Mouse (Mus musculus) CH12.LX (cell line): ENCODE data around the gene Cmip. TPM values are rescaled to one million over a fixed set of nuclear protein-coding genes. Genes with fewer than 3 reads are reported as not detected.

Experiments used
- DNase-seq: peaks from one replicate; pipeline ENCODE4 v3.0.0-alpha.2; 2013; ENCODE audit errors: extremely low read depth
- H3K27ac ChIP-seq: 2 replicates; pipeline ENCODE4 v1.5.1; 2012; ENCODE audit warnings: low read depth, mild to moderate bottlenecking, control low read depth, moderate library complexity; ENCODE audit not compliant: insufficient read depth
- H3K27me3 ChIP-seq: replicated peaks from 2 replicates; pipeline ENCODE3; 2012; ENCODE audit warnings: inconsistent platforms
- H3K36me3 ChIP-seq, 2 experiments: replicated peaks in 1 of 2; 2 replicates each; pipeline versions ENCODE3 to v1.6.1; 2012; ENCODE audit warnings: inconsistent platforms in 1 of 2, low read length in 1 of 2, mild to moderate bottlenecking in 1 of 2, mixed read lengths in 1 of 2, moderate library complexity in 1 of 2; ENCODE audit not compliant: control insufficient read depth in 1 of 2, insufficient read depth in 1 of 2
- H3K4me1 ChIP-seq, 2 experiments: 2 replicates each; pipeline ENCODE4 v1.6.1; 2012; ENCODE audit warnings: inconsistent platforms in 1 of 2, moderate library complexity in 1 of 2; ENCODE audit not compliant: insufficient read depth in 2 of 2, control insufficient read depth in 1 of 2
- H3K4me2 ChIP-seq: 2 replicates; pipeline ENCODE4 v1.6.1; 2012; ENCODE audit warnings: low read depth, mild to moderate bottlenecking, control low read depth; ENCODE audit not compliant: poor library complexity, insufficient read depth, severe bottlenecking
- H3K4me3 ChIP-seq, 3 experiments: fragments of 150-350 bp in 1 of 3; sonication (generic) in 1 of 3; replicated peaks in 1 of 3; 2 replicates each; pipeline versions ENCODE3 to v1.5.1; 2011 to 2012; ENCODE audit warnings: low read depth in 2 of 3, low read length in 2 of 3, mild to moderate bottlenecking in 2 of 3, moderate library complexity in 2 of 3, control low read depth in 1 of 3, improper control_type of control experiment in 1 of 3, inconsistent platforms in 1 of 3, mixed read lengths in 1 of 3; ENCODE audit not compliant: poor library complexity in 1 of 3
- H3K79me2 ChIP-seq: replicated peaks from 2 replicates; pipeline ENCODE4 v1.6.1; 2012; ENCODE audit warnings: mild to moderate bottlenecking, moderate library complexity; ENCODE audit not compliant: control insufficient read depth, poor library complexity, insufficient read depth, severe bottlenecking; ENCODE audit errors: extremely low read depth
- H3K9ac ChIP-seq: 2 replicates; pipeline ENCODE4 v1.6.1; 2012; ENCODE audit warnings: low read depth, mild to moderate bottlenecking, control low read depth, moderate library complexity; ENCODE audit not compliant: insufficient read depth
- H3K9me3 ChIP-seq: replicated peaks from 2 replicates; pipeline ENCODE3; 2012; ENCODE audit warnings: low read length, inconsistent platforms, mixed read lengths
- CHD1 ChIP-seq: IDR thresholded peaks from 2 replicates; pipeline ENCODE4 v1.6.1; 2012; ENCODE audit warnings: low read depth, low read length, improper control_type of control experiment, inconsistent platforms
- CTCF ChIP-seq, 2 experiments: IDR thresholded peaks in 1 of 2; conservative IDR thresholded peaks in 1 of 2; 2 replicates each; pipeline ENCODE4 v1.5.1; 2011 to 2012; ENCODE audit warnings: low read depth in 2 of 2, low read length in 2 of 2, improper control_type of control experiment in 1 of 2, inconsistent platforms in 1 of 2, mild to moderate bottlenecking in 1 of 2, moderate library complexity in 1 of 2
- GABPA ChIP-seq: IDR thresholded peaks from 2 replicates; pipeline ENCODE4 v1.6.1; 2012; ENCODE audit warnings: low read depth, low read length, improper control_type of control experiment, inconsistent platforms; ENCODE audit not compliant: insufficient replicate concordance
- MAX ChIP-seq: IDR thresholded peaks from 2 replicates; pipeline ENCODE4 v1.6.1; 2011; ENCODE audit warnings: low read length, improper control_type of control experiment
- MAZ ChIP-seq: IDR thresholded peaks from 2 replicates; pipeline ENCODE4 v1.6.1; 2012; ENCODE audit warnings: low read depth, mild to moderate bottlenecking, inconsistent platforms, low read length, improper control_type of control experiment, moderate library complexity
- MEF2A ChIP-seq: IDR thresholded peaks from 2 replicates; pipeline ENCODE4 v1.6.1; 2014; ENCODE audit warnings: low read depth, mild to moderate bottlenecking, inconsistent platforms, low read length, improper control_type of control experiment, borderline replicate concordance
- MXI1 ChIP-seq: IDR thresholded peaks from 2 replicates; pipeline ENCODE4 v1.6.1; 2011; ENCODE audit warnings: mild to moderate bottlenecking, low read depth, low read length, improper control_type of control experiment
- MYC ChIP-seq: IDR thresholded peaks from 2 replicates; pipeline ENCODE4 v1.6.1; 2011; ENCODE audit warnings: low read depth, mild to moderate bottlenecking, improper control_type of control experiment, low read length
- NRF1 ChIP-seq: IDR thresholded peaks from 2 replicates; pipeline ENCODE4 v1.6.1; 2014; ENCODE audit warnings: low read depth, mild to moderate bottlenecking, inconsistent platforms, low read length, improper control_type of control experiment, moderate library complexity
- POLR2AphosphoS2 ChIP-seq: IDR thresholded peaks from 2 replicates; pipeline ENCODE4 v1.6.1; 2011; ENCODE audit warnings: low read depth, low read length, improper control_type of control experiment
- RCOR1 ChIP-seq: conservative IDR thresholded peaks from 2 replicates; pipeline ENCODE4 v1.6.1; 2012; ENCODE audit warnings: low read depth, mild to moderate bottlenecking, inconsistent platforms, low read length, improper control_type of control experiment
- SIN3A ChIP-seq: IDR thresholded peaks from 2 replicates; pipeline ENCODE4 v1.6.1; 2012; ENCODE audit warnings: low read length, improper control_type of control experiment, inconsistent platforms
- SMC3 ChIP-seq: IDR thresholded peaks from 2 replicates; pipeline ENCODE4 v1.6.1; 2011; ENCODE audit warnings: low read depth, low read length, improper control_type of control experiment
- UBTF ChIP-seq: IDR thresholded peaks from 2 replicates; pipeline ENCODE4 v1.6.1; 2012; ENCODE audit warnings: low read depth, mild to moderate bottlenecking, inconsistent platforms, low read length, improper control_type of control experiment, moderate library complexity
- ZNF384 ChIP-seq: IDR thresholded peaks from 2 replicates; pipeline ENCODE4 v1.6.1; 2012; ENCODE audit warnings: low read depth, low read length, improper control_type of control experiment, inconsistent platforms
- dilution Hi-C: fragments of 300-500 bp; cut with MboI; formaldehyde crosslinking; loops from 2 replicates; pipeline ENCODE4 v1.14.3; 2020; ENCODE audit warnings: low sequenced_read_pairs; ENCODE audit not compliant: extremely low pct_unique_long_range_greater_than_20kb, extremely low pct_ligation_motif_present
- in situ Hi-C: fragments of 300-500 bp; cut with MboI; formaldehyde crosslinking; loops from 3 replicates; pipeline ENCODE4 v1.14.3; 2019; ENCODE audit warnings: low sequenced_read_pairs, low pct_ligation_motif_present, low pct_unique_long_range_greater_than_20kb, mixed read lengths
- polyA plus RNA-seq: library from polyadenylated mRNA; unstranded; fragments of >175 nt; gene quantifications from 2 replicates; pipeline ENCODE4 v1.2.1, GENCODE M21; 2012; ENCODE audit warnings: low read depth; ENCODE audit not compliant: insufficient read length
- total RNA-seq, 2 experiments: library from RNA; depleted of rRNA; stranded (reverse); fragments of 300-350 nt in 1 of 2; fragments of >200 nt in 1 of 2; gene quantifications; 2 replicates each; pipeline ENCODE4 v1.2.3; 2012 to 2014

Gene Cmip
- total and polyA plus RNA-seq, 3 experiments, result 5.2 to 39.0 (median 16.5) TPM

DNA sequence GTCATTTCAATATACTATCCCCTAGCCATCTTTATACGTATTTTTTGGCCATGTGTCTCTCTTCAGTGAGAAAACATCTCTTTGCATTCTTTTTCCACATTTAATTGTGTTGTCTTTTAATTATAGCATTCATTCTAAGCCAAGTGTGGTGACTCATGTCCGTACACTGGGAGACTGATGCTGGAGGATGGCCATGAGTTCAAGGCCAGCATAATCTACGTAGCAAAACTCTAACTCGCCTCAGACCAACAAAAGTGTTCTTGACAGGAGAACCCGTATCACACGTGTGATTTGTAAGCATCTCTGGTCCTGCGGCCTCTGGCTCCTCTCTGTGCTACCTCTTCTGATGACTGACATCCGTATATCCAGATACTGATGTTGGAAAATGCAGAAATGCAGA lies 227.9 kb downstream of the Cmip start:
- peaks cover 12 to 36% of the 10 kb centered on the region in 2 experiments for H3K4me1 ChIP-seq
- H3K9me3 ChIP-seq, result no peaks in the 10 kb centered on the region
- H3K4me2 ChIP-seq, result no peak overlapping the region
- H3K9ac ChIP-seq, result no peak overlapping the region
- H3K27me3 ChIP-seq, result no peaks in the 10 kb centered on the region
- H3K36me3 ChIP-seq, result no peaks in the 10 kb centered on the region
- H3K79me2 ChIP-seq, result no peaks in the 10 kb centered on the region
- no peak overlapping the region for H3K4me3 ChIP-seq
- H3K27ac ChIP-seq, result no peak overlapping the region
- in situ Hi-C loops, result no loop called here
- dilution Hi-C loops, result no loop called here
- DNase-seq, result no peak
- TF ChIP-seq MEF2A (no peak), CHD1 (no peak), SMC3 (no peak), MYC (no peak), MXI1 (no peak), MAZ (no peak), NRF1 (no peak), CTCF (conservative IDR thresholded peaks at IDR 0.05 in 1 of 2, IDR thresholded peaks at IDR 0.05 in 1 of 2; ENCODE audit: low read depth in 2 of 2, low read length in 2 of 2) (no peak), ZNF384 (no peak), POLR2AphosphoS2 (no peak), MAX (no peak), SIN3A (no peak), RCOR1 (no peak)

GRCm38 (mm10) chr8:117485316-117485715 lies 228.5 kb downstream of the Cmip start:
- H3K9ac ChIP-seq, result no peak overlapping the region
- no peak for TF ChIP-seq UBTF
- TF ChIP-seq MYC, result no peak
- no peak for TF ChIP-seq MXI1
- TF ChIP-seq GABPA, result no peak
- H3K4me3 ChIP-seq, result no peak overlapping the region
- DNase-seq, result no peak
- no peak overlapping the region for H3K27ac ChIP-seq
- peaks cover 7 to 30% of the 10 kb centered on the region in 2 experiments for H3K4me1 ChIP-seq
- H3K4me2 ChIP-seq, result no peak overlapping the region
- H3K79me2 ChIP-seq, result no peaks in the 10 kb centered on the region
- H3K27me3 ChIP-seq, result no peaks in the 10 kb centered on the region
- in situ Hi-C loops, result no loop called here
- H3K36me3 ChIP-seq, result no peaks in the 10 kb centered on the region
- dilution Hi-C loops, result no loop called here
- H3K9me3 ChIP-seq, result no peaks in the 10 kb centered on the region
